Mouse (Mus musculus) retina, postnatal 7 days (tissue): Measurements from ENCODE around the gene A630023A22Rik.

Experiments
- DNase-seq: peaks from one replicate; pipeline ENCODE4 v3.0.0-alpha.2; 2012; ENCODE audit warnings: low read depth, low spot score

The A630023A22Rik gene

DNA sequence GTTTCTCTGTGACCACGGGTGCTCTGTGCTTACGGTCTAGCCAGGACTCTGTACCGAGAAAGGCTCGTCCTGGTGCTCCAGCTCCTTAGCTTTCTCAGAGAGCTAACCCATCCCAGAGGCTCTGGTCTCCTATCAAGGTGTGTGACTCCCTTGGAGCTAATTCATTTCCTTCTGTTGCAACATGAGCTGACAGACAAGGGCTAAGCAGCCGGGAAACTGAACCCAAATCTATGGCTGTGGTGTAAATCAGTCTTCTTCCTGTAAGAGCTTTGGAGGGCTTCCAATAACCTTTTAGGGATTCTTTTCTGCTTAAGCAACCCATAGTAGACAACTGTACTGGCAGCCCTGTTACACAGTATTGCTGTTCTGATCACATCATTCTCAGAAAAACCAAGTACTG, at the start of gene A630023A22Rik:
TSS of gene A630023A22Rik (minus strand) at position 154 of the 400 bp plus-strand sequence.
- no peak for DNase-seq

DNA sequence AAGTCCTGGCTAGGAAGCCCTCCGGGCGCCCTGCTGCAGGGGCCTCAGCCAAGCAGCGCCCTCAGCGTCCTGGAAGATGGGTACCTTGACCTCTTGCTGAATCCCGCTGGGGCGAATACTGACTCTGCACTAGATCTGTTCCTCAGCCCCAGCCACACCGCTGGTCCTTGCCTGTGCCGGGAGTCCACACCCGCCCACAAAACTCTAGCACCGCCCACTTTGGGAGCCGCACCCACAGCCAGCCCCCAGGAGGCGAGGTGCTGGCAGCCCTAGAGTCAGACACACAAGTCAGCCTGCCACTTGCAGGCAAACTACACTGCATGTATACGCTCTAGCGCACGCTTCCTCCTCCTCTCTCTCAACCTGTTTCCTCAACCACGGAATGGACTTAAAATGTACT, 49.8 kb upstream of the A630023A22Rik start, which contains the start of gene Npy4r:
TSS of gene Npy4r (minus strand) at position 148 of the 400 bp plus-strand sequence.
- DNase-seq: no peak

DNA sequence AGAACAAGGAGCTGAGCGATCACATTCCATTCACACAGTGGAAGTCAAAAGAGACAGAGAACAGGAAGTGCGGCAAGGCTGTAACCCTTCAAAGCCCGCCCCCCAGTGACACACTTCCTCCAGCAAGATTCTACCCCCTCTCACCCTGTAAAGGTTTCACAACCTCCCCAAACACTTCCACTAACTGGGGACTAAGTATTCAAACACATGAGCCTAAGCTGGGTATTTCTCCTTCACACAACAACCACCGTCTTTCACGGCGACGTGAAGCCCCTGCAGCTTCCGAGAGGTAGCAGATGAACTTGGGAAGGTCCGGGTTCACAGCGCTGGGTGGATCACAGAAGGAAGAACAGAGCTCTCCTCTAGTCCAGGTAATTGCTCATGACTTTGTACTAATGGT, 40.4 kb upstream of the A630023A22Rik start:
- no peak for DNase-seq

DNA sequence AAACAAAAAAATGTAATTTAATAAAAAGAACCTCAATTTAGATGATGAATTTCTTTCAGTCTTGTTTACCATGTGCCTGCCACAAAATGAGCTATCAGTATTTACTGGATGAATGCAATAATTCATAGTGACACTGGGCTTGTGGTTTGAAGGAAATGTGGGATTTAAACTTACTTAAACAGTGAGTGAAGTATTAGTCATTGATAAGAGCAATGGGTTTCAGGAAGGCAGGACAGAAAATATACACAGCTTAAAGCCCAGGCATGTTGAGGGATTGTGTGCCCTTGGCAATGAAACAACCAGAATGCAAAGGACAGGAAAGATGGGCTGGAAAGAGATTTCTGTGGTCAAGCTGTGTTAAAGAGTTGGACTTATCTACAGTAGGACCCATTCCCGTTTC, 39.8 kb upstream of the A630023A22Rik start:
- no peak for DNase-seq

DNA sequence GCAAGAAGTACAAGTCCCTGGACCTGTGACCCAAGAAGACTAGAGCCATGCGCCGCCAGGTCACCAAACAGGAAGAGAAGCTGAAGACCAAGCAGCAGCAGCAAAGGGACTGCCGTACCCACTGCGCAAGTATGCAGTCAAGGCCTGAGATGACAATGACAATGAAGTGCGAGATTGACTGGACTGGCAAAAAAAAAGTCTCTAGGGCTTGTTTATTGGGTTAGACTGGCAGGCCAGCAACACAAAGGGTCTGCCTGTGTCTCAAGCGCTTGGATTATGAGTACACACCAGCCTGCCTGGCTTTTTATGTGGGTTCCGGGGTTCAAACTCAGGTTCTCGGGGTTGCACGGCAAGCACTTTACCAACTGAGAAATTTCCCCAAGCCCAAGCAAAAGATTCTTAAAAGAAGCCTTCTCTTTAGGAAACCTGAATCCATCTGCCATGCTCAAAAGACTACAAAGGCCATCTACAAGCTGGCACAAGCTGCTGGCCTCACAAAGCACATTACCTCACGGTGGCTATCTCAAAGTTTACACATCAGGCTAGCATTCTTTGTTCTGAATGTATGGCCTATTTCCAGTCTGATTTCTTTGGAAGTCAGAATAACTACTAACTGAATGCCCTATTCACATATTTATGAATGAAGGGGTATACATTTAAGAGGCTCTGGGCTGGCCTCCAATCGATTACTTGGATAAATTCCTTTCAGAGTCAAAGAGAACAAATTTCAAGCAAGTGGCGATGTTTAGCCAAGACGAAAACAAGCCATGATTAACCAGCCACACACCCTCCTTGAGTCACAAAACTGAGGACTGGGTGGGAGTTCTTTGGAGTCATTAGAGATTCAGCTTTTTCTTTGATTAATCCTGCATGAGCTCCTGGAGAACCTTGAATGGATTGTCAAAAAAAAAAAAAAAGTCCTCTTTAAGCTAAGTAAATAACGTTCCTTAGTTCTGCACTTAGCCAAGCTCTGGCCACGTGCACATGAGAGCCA, 37.4 kb upstream of the A630023A22Rik start:
- DNase-seq: no peak

DNA sequence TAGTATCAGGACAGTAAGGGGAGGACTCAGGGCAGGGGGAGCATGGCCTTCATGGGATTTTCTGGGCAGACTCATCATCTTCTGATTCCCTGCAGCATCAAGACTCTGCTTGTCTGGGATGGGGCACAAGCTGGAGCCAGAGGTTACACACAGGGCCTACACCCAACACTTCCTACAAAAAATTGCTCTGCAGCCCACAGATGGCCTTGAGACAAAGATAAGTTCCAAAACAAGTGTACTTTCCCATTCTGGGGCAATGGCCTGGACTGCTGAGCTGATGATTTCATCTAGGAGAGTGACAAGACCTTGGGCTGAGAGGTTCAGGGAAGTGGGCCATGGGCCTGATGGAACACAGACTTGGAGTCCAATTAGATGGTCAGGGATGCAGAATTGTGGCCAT, 32.8 kb upstream of the A630023A22Rik start:
- DNase-seq: no peak

DNA sequence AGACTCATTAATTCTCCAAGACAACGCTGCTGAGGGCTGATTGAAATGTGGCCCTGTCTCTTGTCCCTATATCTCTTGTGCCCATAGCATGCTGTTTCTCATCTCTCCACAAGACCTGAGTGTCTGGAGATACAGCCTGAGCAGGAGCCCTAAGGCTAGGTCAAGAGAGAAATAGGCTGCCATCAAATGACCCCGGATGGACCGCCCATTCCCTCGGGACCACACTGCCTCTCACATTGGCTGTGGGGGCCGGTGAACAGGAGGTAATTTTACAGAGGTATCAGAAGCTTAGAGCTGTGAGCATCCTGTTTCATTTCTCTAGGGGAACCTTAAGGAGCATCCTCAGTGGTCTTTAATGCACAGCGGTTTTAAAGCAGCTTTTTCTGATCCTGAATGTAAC, 28.7 kb upstream of the A630023A22Rik start:
- no peak for DNase-seq

DNA sequence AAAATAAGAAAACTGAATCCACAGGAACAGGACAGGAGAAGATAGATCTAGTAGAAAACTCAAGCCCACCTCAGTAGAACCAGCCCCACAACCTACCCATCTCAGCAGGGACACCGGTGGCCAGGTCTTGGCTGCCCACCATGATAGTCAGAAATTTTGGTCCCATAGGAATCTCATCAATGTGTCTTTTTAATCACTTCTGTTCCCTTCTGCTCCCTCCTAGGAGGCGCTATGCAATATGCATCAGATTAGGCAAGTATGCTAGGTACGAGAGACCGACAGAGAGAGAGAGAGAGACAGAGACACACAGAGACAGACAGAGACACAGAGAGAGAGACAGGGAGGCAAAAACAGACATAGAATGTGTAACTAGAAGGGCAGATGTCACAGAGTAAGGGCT, 19.1 kb upstream of the A630023A22Rik start:
- no peak for DNase-seq

DNA sequence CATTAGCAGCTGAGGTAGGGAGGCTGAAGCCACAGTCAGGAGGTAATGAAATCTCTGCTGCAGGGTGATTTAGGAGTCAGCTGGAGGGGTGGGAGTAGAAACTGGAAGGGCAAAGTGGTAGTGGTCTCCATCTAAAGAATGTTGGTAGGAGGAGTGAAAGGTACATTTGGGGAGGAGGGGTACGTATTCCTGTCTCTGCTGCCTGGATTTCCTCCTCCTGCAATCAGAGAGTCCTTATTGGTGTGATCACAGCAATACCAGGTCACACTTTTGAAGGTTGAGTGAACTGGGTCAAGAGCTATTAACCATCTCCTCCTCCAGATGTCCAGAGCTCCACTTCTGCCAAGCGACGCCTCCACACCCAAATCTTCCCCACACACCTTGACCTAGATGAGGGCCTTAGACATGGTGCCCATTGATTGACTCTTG, 18.4 kb upstream of the A630023A22Rik start:
- DNase-seq: no peak

DNA sequence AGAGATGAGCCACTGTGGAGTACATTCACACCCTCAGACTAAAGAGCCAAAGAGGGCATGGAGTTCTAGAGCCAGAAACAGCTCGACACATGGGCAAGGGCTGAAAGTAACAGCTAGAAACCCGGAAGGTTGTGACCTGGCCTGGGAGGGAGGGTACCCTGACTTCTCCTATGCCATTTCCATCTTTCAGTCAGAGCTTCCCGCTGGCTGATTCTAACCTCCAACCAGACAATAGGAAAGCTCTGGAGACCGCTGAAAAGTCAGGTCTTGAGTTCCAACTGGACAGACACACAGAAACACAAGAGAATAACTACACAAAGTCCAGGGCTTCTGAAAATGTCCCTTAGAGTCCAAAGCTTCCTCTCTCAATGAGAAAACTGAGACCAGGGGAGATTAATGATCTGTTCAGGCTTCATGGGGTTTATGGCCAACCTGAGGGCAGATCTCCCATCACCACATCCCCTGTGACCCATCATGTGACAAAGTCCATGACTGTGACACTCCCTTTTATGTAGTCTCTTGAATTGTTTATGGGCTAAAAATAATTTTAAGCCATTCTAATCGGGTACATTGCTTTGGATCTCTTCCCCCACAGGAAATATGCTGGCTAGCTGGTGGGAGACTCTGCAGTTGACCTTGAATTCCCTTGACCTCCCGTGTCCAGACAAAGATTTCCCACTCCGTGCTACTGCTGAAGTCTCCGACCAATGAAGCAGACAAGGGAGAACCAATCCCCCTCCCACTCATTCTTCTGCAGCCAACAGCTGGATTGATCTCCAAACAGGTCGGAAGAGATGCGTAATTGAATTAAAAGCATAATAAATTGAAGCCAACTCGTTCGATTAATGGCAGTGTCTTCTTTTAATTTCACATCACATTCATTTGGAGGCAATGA, 17.7 kb upstream of the A630023A22Rik start:
- no peak for DNase-seq

DNA sequence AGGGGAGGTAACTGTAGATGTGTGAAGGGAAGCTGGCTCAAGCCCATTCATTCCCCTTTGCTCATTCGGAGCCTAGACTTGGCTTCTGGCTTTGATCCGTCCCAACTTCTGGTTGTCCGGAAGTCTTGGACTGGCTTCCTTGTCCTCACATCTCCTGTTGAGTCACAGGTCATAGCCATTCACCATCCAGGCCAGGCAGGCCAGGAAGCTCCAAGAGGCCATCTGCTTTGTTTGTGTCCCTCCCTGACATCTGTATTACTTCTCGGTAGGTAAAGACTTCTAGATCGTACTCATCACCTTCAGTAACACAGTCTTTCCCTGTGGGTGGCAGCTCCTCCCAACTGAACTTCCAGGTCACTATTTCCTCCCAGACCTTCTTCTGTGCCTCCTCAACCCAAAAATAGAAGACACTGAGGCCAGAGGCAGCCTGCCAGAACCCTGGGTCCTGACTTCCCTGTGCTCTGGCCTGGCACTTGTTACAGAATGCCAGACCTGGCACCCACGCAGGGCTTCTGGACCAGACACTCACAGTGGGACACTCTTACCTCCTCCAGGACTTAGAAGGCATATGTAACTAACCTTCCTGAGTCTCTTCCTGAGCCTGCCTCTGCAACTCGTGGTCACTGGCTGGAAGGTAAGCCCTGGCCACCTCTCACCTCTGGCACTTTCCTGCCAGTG, 16.6 kb upstream of the A630023A22Rik start:
- DNase-seq: no peak

DNA sequence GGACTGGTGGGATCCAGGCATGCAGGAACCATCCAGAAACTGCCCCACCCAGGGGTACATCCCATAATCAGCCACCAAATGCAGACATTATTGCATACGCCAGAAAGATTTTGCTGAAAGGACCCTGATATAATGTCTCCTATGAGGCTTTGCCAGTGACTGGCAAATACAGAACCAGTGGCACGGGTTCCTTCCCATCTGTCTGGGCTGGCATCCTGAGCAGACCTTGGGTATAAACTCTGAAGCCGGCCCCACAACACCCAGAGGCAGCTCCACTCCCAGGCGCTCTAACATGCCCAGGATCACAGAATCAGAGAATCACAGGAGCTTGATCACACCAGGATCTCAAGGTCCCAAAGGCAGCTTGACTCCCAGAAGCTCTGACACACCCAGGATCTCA, 11.8 kb upstream of the A630023A22Rik start:
- DNase-seq: no peak

DNA sequence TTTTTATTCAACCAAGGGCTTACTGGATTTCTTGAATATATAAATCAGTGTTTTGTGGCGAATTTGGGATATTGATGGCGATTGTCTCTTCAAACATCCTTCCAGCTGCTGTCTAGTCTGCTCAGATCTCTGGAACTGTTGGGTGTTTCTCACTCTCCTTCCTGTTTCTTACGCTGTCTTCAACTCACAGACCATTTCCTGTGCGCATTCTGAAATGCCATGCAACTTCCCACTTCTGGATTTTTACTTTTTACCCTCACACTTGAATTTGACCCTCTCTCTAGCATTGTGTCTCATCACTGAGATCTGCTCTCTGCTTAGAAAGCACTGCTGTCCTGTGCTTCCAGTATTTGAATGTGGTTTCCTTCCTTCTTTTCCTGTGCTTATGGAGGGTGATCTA, 5.0 kb upstream of the A630023A22Rik start:
- DNase-seq: no peak

DNA sequence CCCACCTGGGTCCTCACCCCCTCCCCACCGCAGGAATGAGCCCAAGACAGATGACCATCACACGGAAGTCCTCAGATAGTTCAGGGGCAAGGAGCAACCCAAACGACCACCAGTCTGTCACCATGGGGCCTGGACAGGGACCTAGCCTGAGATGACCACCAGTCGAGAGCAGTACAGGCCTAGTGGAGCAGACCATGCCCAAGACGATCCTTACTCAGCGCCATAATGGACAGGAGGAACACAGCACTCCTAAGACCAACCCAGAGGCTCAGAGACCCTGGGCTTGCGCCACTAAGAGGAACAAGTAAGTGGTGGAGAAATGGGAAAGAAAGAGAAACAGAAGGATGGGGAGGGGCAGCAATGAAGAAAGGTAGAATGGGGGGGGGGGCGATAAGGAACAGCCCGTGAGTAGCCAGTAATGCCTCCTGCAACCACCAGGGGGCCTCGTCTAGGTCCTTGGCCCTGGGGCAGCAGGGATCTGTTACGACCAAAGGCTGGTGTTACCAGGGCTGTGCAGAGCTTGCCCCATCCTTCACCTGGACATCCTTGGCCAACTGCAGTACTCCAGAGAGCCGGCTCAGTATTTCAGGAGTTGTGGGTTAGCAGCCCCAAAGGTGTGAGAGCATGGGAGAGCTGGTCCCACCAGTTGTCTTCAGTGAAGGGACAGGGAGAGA, 4.0 kb upstream of the A630023A22Rik start:
- peak; percentile 23 for DNase-seq

DNA sequence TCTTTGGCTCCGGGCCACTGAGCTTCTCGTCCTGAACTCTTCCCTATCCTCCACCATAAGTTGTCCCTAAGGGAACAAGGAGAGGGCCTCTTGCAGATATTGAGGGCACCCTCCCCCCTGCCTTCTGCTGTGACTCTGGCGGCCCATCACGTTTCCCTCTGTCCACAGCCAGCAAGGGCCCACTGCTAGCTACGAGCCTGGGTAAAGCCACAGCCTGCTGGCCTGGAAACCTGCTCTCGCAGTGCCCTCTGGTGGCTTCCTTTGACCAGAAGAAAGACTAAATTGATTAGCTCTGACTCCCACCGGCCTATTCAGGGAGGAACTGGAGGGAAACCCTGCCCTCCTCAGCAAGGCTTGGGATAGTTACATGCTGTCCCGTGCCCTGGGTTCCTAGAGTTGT, 2.3 kb upstream of the A630023A22Rik start:
- peak; percentile 58 for DNase-seq

DNA sequence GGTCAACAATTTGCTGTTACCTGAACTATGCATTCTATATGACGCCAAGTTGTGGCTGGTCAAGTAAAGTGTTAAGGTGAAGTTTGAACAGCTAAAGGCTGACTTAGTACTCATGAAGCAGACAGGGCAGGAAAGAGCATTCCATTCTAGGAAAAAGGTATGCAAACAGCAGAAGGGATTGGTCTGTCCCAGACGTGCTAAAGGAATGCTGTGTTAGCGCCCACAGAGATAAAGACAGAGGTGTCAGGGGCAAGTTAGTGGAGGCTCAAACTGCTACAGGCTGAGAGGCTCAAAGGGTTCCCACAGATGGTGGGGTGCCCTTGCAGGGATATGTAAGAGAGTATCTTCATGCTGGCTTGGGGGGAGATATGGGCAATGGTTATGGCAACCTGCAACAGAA, 1.3 kb upstream of the A630023A22Rik start:
- no peak for DNase-seq

DNA sequence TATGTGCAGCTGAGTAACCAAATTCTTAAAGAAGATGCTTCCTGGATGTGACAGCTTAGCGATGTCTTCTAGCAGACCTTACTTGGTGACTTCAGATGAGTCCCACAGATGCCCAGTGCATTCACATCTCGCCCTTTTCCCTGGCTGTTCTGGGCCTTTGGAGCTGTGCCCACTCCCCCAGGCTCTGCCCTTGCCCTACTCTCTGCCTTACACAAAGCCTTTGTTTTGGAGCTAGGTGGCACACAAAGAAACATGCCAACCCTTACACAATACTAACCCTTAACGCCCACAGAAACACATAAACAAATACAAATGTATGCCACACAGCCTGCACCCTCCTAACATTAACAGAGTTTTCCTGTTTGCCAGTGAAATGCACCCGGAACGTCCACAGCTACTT, 6.4 kb downstream of the A630023A22Rik start:
- no peak for DNase-seq

DNA sequence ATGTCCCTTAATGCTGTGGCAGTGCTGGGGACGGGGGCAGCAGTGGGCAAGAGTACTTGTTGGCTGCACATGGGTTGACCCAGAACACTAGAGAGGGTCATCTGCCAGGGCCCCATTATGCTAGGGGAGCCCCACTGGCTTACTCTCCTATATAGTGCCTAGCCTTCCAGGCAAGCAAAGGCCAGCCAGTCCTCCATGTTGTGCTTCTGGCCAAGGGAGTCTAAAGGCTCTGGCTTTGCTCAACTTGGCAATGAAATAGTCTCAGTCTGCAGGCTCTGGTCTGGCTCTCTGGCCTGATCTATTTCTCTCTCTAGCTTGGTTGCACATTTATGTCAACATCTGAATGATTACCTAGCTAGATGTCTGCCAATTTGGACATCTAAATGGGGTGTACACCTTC, 9.7 kb downstream of the A630023A22Rik start:
- no peak for DNase-seq

DNA sequence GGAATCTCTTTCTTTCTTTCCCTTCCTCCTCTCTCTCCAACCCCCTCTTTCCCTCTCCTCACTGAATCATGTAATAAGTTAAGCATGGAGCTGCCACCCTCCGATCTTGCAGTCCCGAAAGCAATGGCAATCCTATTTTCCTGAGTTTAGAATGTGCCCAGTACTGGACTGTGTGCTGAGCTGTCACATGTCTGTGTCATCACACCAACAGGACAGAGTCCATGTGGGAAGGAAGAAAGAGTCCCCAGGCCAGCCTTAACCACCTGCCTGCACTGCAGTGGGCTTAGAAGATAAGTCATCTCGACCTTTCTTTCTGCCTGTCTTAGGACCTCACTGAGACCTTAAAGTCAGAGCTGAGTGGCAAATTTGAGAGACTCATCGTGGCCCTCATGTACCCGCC, 11.1 kb downstream of the A630023A22Rik start:
- DNase-seq: no peak

DNA sequence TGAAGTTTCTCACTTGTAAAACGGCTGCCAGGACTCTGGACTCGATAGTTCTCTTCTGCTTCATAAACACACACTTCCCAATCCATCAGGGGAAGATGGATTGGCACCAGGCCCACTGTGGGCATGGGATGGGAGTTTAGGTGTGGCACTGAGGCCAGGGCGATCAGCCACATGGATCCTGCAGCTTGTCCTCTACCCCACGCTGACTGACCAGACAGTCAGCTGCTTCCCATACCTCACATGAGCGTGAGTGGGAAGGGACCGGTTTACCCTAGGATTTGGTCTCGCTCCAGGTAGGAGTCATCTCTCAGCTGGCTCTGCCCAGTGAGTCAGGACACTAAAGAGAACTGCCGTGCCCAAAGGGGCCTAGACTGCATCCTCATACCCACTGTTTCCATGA, 12.8 kb downstream of the A630023A22Rik start:
- DNase-seq: no peak

DNA sequence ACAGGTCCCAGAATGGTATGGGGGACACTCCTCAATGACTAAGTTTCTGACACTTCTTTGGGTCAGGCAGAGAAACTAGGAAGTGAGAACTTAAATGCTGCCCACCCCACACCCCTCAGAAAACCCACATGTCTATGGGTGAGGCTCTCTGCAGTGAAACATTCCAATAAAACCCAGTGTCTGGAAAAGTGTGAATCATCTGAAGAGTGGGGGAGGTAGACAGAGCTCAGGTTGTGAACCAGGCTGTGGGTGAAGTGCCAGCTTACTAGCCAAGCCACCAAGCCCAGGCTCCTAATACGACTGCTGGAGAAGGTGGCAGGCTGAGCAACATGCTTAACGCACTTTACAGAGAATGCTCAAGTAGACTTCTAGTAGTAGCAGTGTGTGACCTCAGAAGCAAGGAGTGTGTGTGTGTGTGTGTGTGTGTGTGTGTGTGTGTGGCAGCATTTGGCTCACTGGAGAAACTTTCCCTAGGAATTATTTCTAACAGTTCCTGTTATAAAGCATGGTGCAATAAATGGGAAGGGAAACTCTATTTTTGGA, 14.6 kb downstream of the A630023A22Rik start:
- no peak for DNase-seq
